Mouse (Mus musculus) limb, embryonic 11.5 days (tissue): ENCODE results near the gene Ets1. TPM values are rescaled to one million over a fixed set of nuclear protein-coding genes. Genes with fewer than 3 reads are reported as not detected.

Experiments used
- ATAC-seq: fragments of 200-750 bp; cut with Nextera tagmentation; 2 replicates; pipeline ENCODE4 v1.8.0; 2017; ENCODE audit warnings: low read depth; ENCODE audit not compliant: insufficient number of reproducible peaks, low FRiP score, low TSS enrichment
- DNase-seq: peaks from one replicate; pipeline ENCODE4 v3.0.0-alpha.2; 2015; ENCODE audit warnings: low spot score
- H3K27ac ChIP-seq: fragments of 300-500 bp; sonication (generic); replicated peaks from 2 replicates; pipeline ENCODE4 v1.5.1; 2014; ENCODE audit warnings: low read depth, mild to moderate bottlenecking, low read length
- H3K27me3 ChIP-seq: fragments of 300-500 bp; sonication (generic); 2 replicates; pipeline ENCODE4 v1.6.1; 2014; ENCODE audit warnings: mild to moderate bottlenecking, low read length, mixed read lengths; ENCODE audit not compliant: control insufficient read depth, insufficient read depth
- H3K36me3 ChIP-seq: fragments of 300-500 bp; sonication (generic); 2 replicates; pipeline ENCODE4 v1.6.1; 2014; ENCODE audit warnings: mild to moderate bottlenecking, low read length, moderate library complexity, mixed read lengths; ENCODE audit not compliant: control insufficient read depth, insufficient read depth
- H3K4me1 ChIP-seq: fragments of 300-500 bp; sonication (generic); 2 replicates; pipeline ENCODE4 v1.6.1; 2014; ENCODE audit warnings: low read length, mixed read lengths; ENCODE audit not compliant: control insufficient read depth, insufficient read depth
- H3K4me2 ChIP-seq: fragments of 300-500 bp; sonication (generic); 2 replicates; pipeline ENCODE4 v1.6.1; 2014; ENCODE audit warnings: low read depth, mild to moderate bottlenecking, moderate library complexity; ENCODE audit not compliant: severe bottlenecking
- H3K4me3 ChIP-seq: fragments of 300-500 bp; sonication (generic); 2 replicates; pipeline ENCODE4 v1.5.1; 2014; ENCODE audit warnings: low read depth, low read length
- H3K9ac ChIP-seq: fragments of 300-500 bp; sonication (generic); 2 replicates; pipeline ENCODE4 v1.6.1; 2014; ENCODE audit warnings: mild to moderate bottlenecking, low read length
- H3K9me3 ChIP-seq: fragments of 300-500 bp; sonication (generic); 2 replicates; pipeline ENCODE4 v1.6.1; 2016; ENCODE audit warnings: low read length; ENCODE audit not compliant: control insufficient read depth
- WGBS: fragments of 180-500 bp; shearing (Covaris S2); extraction: QIAGEN DNeasy Blood & Tissue Kit; methylation state at CpG from one replicate; pipeline ENCODE4 v1.1.7; 2014; 5-methylcytosine and 5-hydroxymethylcytosine counted together
- polyA plus RNA-seq: library from polyadenylated mRNA; unstranded; fragments of >200 nt; fragmentation: Nextera tagmentation; extraction: Ambion mirVana; gene quantifications from 2 replicates; pipeline ENCODE4 v1.2.1, GENCODE M21; 2014

Gene Ets1
- polyA plus RNA-seq, 1 experiment from 2014 or later = 34.0 TPM

DNA sequence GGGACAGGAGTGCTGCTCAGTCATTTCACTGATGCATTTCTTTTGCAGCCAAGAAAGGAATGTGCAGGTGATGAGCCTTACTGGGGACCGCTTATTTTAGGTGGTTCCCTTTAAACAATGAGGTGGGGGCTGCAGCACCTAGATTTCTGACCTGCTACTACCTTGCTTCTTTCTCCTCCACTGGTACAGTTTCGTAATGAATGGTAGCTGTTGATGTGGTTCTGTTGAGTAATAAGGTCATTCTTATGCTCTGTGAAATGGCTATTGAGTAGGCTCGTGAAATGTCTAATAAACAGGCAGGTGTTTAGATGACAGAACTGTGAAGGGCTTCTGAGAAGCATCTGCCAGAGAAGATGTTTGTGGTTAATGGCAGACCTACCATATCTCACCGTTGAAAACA is 25.5 kb downstream of the Ets1 start:
- H3K4me2 ChIP-seq = no peak overlapping the region
- WGBS = 87% methylated on average over 4 of the region's 4 CpGs
- H3K27ac ChIP-seq = no peak overlapping the region
- no peaks in the 10 kb centered on the region for H3K9me3 ChIP-seq
- ATAC-seq (no peak), DNase-seq (no peak)
- H3K9ac ChIP-seq = no peak overlapping the region
- no peaks in the 10 kb centered on the region for H3K36me3 ChIP-seq
- no peak overlapping the region for H3K4me3 ChIP-seq
- H3K4me1 ChIP-seq = no peaks in the 10 kb centered on the region
- H3K27me3 ChIP-seq = no peaks in the 10 kb centered on the region

- H3K27ac ChIP-seq = no peak overlapping the region
- H3K4me2 ChIP-seq = no peak overlapping the region
- no peak for ATAC-seq
- DNase-seq = no peak
- no peaks in the 10 kb centered on the region for H3K36me3 ChIP-seq
- 83% methylated on average over 11 of the region's 11 CpGs for WGBS
- H3K27me3 ChIP-seq = no peaks in the 10 kb centered on the region
- H3K9me3 ChIP-seq = no peaks in the 10 kb centered on the region
- H3K4me1 ChIP-seq = 0 out of 2 replicates have a peak, but pooled peaks cover 9% of the 10 kb centered on the region
- no peak overlapping the region for H3K9ac ChIP-seq
- H3K4me3 ChIP-seq = no peak overlapping the region
Observed at GRCm38 (mm10) chr9:32666611-32667517, 30.8 kb downstream of the Ets1 start.

DNA sequence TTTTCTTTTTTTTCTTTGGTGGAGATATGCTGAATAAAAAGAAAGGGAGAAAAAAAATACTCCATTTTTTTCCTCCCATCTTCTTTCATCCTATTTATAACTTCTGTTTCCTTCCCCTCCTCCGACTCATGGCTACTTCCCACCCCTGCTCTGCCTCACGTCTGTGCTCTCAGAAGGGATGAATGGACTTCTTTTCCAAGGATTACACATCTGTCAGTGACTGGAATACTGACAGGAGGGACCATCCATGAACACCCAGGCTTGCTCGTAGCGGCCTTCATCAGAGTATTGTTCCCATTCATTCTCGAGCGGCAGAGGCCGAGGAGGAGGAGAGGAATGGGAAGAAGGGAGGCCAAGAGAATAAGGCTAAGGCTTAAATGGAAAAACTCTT is 31.5 kb downstream of the Ets1 start:
- DNase-seq = no peak
- ATAC-seq = no peak
- Histone ChIP-seq H3K27ac (no peak overlapping the region), H3K9me3 (no peaks in the 10 kb centered on the region), H3K9ac (no peak overlapping the region), H3K4me2 (no peak overlapping the region), H3K36me3 (no peaks in the 10 kb centered on the region), H3K4me1 (peaks cover 9% of the 10 kb centered on the region; the same call in 1 of the 2 replicates), H3K27me3 (no peaks in the 10 kb centered on the region), H3K4me3 (no peak overlapping the region)
- 80% methylated on average over 7 of the region's 7 CpGs for WGBS

GRCm38 (mm10) chr9:32668075-32668673 is 32.2 kb downstream of the Ets1 start:
- no peak overlapping the region for H3K27ac ChIP-seq

GRCm38 (mm10) chr9:32669397-32669796 is 33.4 kb downstream of the Ets1 start:
- no peaks in the 10 kb centered on the region for H3K9me3 ChIP-seq
- no peak overlapping the region for H3K27ac ChIP-seq
- H3K27me3 ChIP-seq = no peaks in the 10 kb centered on the region
- WGBS = 77% methylated on average over 2 of the region's 2 CpGs
- no peaks in the 10 kb centered on the region for H3K36me3 ChIP-seq
- no peak overlapping the region for H3K4me3 ChIP-seq
- H3K9ac ChIP-seq = no peak overlapping the region
- ATAC-seq (no peak), DNase-seq (no peak)
- H3K4me2 ChIP-seq = no peak overlapping the region
- peaks cover 18% of the 10 kb centered on the region for H3K4me1 ChIP-seq

More at GRCm38 (mm10) chr9:32668075-32668673, 32.2 kb downstream of the Ets1 start:
- H3K4me2 ChIP-seq = no peak overlapping the region
- H3K4me3 ChIP-seq = no peak overlapping the region
- ATAC-seq = no peak
- no peaks in the 10 kb centered on the region for H3K27me3 ChIP-seq
- no peak for DNase-seq
- H3K4me1 ChIP-seq = peaks cover 15% of the 10 kb centered on the region
- no peaks in the 10 kb centered on the region for H3K36me3 ChIP-seq
- no peaks in the 10 kb centered on the region for H3K9me3 ChIP-seq
- WGBS = 81% methylated on average over 9 of the region's 9 CpGs
- H3K9ac ChIP-seq = no peak overlapping the region

DNA sequence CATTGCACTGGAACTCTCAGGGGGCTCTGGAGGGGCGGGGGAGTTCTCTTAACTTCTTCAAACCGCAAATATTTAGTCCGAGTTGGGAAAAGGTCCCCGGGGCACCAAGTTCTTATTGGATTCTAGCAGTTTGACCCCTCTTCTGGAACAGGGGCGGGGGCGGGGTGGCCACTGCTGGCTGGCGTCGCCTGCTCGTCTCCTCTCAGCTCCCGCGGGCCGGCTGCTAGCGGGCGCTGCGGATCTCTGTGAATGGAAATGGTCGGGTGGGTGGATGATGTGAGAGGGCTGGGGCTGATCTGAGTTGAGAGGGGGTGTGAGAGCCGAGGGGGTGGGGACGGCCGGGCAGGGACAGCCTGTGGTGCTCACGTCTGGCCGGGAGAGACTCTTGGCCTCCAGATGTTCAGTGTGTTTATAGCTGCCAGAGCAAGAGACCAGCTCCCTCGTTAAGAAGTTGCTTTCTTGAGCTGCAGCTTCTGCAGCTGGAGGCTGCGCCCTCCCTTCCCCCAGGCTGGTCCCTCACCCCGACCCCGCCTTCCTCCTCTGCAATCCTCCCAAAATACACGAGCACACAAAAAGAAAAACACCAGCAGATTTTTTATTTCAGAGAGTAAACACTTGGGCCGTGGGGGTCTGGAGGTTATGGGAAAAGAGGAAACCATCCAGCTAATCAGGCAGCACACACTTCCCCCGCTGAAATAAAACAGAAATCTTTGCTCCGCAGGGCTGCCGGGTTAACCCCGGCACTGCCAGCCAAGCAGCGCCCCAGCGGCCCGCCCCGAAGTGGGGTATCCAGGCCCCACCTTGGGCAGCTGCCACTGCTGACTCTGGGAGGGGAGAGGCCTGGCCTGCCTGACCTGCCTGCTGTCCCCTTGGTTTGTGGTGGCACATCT is 36.2 kb downstream of the Ets1 start:
- no peaks in the 10 kb centered on the region for H3K36me3 ChIP-seq
- peaks cover 24% of the 10 kb centered on the region for H3K4me1 ChIP-seq
- ATAC-seq = peak; percentile 92

DNA sequence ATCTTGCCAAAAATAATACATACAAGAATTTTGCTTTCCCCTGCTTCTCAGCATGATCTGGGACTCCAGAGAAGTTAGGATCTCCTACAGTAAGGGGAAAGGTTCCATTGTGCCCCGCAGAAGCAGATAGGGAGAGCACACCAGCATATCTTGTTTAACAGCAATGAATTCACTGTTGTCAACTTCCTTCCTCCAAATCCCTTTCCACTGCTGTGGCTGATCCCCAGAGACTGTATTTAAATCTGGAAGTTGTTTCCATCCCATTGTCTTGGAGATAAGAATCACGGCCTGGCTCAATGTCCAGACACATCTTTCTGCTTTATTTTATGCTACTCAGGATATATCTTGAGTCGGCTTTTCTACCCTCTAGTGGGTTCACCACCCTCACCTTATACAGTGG is 37.9 kb downstream of the Ets1 start:
- 86% methylated on average over 3 of the region's 3 CpGs for WGBS
- no peak for DNase-seq
- Histone ChIP-seq H3K4me2 (no peak overlapping the region), H3K9ac (no peak overlapping the region), H3K4me1 (peaks cover 25% of the 10 kb centered on the region), H3K9me3 (no peaks in the 10 kb centered on the region), H3K27ac (no peak overlapping the region), H3K27me3 (no peaks in the 10 kb centered on the region), H3K36me3 (no peaks in the 10 kb centered on the region), H3K4me3 (no peak overlapping the region)
- no peak for ATAC-seq

More for the DNA sequence above, 36.2 kb downstream of the Ets1 start:
- peak; percentile 88 for DNase-seq
- peak overlapping the region; percentile 45 for H3K4me2 ChIP-seq
- H3K9ac ChIP-seq = peak overlapping the region; percentile 22; the same call in 1 of the 2 replicates
- under 1% methylated on average over 35 of the region's 35 CpGs for WGBS
- H3K4me3 ChIP-seq = no peak overlapping the region; the same call in 1 of the 2 replicates
- H3K27me3 ChIP-seq = no peaks in the 10 kb centered on the region
- H3K27ac ChIP-seq = peak overlapping the region; percentile 90
- no peaks in the 10 kb centered on the region for H3K9me3 ChIP-seq
